Mouse (Mus musculus) bone marrow macrophage, adult 2 months (primary cell): ENCODE data around the gene Prkn.

ENCODE experiments used
- CTCF ChIP-seq: IDR thresholded peaks from 2 replicates; pipeline ENCODE4 v1.5.1; 2012; ENCODE audit warnings: low read depth, mild to moderate bottlenecking, low read length, moderate library complexity
- POLR2A ChIP-seq: IDR thresholded peaks from 2 replicates; pipeline ENCODE4 v1.6.1; 2012; ENCODE audit warnings: mild to moderate bottlenecking, low read depth, low read length, borderline replicate concordance

DNA sequence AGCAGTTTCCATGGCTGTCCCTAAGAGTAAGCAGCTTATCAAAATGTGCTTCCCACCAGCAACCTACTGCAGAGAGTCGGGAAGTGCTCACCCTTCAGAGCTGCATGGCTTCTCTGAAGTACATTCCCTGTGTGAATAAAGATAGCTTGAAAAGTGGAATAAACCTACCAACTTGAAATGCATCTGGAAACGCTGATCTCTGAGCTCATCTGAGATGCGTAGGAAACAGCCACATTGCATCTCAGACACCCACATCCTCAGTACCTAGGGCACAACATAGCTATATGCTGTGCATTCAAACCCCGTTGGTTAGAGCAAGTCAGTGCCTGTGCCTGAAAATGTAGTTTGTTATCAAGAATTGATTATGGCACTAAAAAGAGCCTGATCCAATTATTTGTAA is 864.8 kb downstream of the Prkn start:
- TF ChIP-seq POLR2A (no peak), CTCF (no peak)
